Mouse (Mus musculus) heart, postnatal 0 days (tissue): ENCODE data around the gene Gpr132.

Experiments used
- CTCF ChIP-seq: IDR thresholded peaks from 2 replicates; pipeline ENCODE4 v1.5.1; 2016; ENCODE audit warnings: antibody characterized with exemption, control low read depth, low read depth
- EP300 ChIP-seq: IDR thresholded peaks from 2 replicates; pipeline ENCODE4 v1.6.1; 2016; ENCODE audit warnings: antibody characterized with exemption, low read depth

- TF ChIP-seq CTCF (no peak), EP300 (no peak)
Measured at GRCm38 (mm10) chr12:112860765-112861164, 7.3 kb downstream of the Gpr132 start.
